Mouse (Mus musculus): ENCODE measurements around the gene B3galnt2.
A peak's percentile ranks its signal among the peaks of the same experiment; 100 is the strongest.
"Not testable (repeated sequence)": the region's sequence is repeated elsewhere in the genome, so short reads cannot be mapped to it uniquely, and the experiment has no call there.

Gene B3galnt2

GRCm38 (mm10) chr13:14011454-14011995 lies 57.3 kb downstream of the B3galnt2 start:
- DNase-seq, result no peak

- DNase-seq, result peak; percentile 58
Observed at GRCm38 (mm10) chr13:14014001-14014400, 59.7 kb downstream of the B3galnt2 start.

- DNase-seq, result peak; percentile 53
Observed at GRCm38 (mm10) chr13:14014540-14014939, 60.3 kb downstream of the B3galnt2 start.

- DNase-seq, result no peak
Observed at GRCm38 (mm10) chr13:14015609-14016008, 61.3 kb downstream of the B3galnt2 start.

GRCm38 (mm10) chr13:14018283-14018682 lies 64.0 kb downstream of the B3galnt2 start:
- no peak for DNase-seq

GRCm38 (mm10) chr13:14018852-14019251 lies 64.6 kb downstream of the B3galnt2 start:
- DNase-seq, result no peak

GRCm38 (mm10) chr13:14021417-14021816 lies 67.1 kb downstream of the B3galnt2 start:
- not testable (repeated sequence) for DNase-seq

GRCm38 (mm10) chr13:14025554-14025953 lies 71.3 kb downstream of the B3galnt2 start:
- no peak for DNase-seq

- DNase-seq, result no peak
Observed at GRCm38 (mm10) chr13:14026154-14026820, 72.0 kb downstream of the B3galnt2 start.

GRCm38 (mm10) chr13:14033309-14034072 lies 79.2 kb downstream of the B3galnt2 start:
- no peak for DNase-seq

- no peak for DNase-seq
Observed at GRCm38 (mm10) chr13:14034073-14034348, 79.7 kb downstream of the B3galnt2 start.

GRCm38 (mm10) chr13:14035352-14035751 lies 81.1 kb downstream of the B3galnt2 start:
- not testable (repeated sequence) for DNase-seq

GRCm38 (mm10) chr13:14035875-14036630 lies 81.8 kb downstream of the B3galnt2 start:
- DNase-seq, result no peak

- no peak for DNase-seq
Observed at GRCm38 (mm10) chr13:14038911-14039291, 84.6 kb downstream of the B3galnt2 start.

GRCm38 (mm10) chr13:14039292-14039965 lies 85.2 kb downstream of the B3galnt2 start, which contains the start of gene Tbce:
Gene Tbce (minus strand): TSS chr13:14039638.
- peak; percentile 90 for DNase-seq

- DNase-seq, result no peak
Observed at GRCm38 (mm10) chr13:14040186-14040585, 85.9 kb downstream of the B3galnt2 start.

- no peak for DNase-seq
Observed at GRCm38 (mm10) chr13:14043851-14044250, 89.6 kb downstream of the B3galnt2 start.

GRCm38 (mm10) chr13:14044521-14044920 lies 90.3 kb downstream of the B3galnt2 start:
- DNase-seq, result no peak

All from cerebellum, adult 11-12 months (tissue).